Mouse (Mus musculus): Measurements from ENCODE around the gene Polr3b. TPM values are rescaled to one million over a fixed set of nuclear protein-coding genes. Genes with fewer than 3 reads are reported as not detected.
A peak's percentile ranks its signal among the peaks of the same experiment; 100 is the strongest.

The Polr3b gene
- polyA plus RNA-seq, 1 experiment from 2014 or later, result 19.6 TPM

- WGBS, result 63% methylated on average over 4 of the region's 4 CpGs
- no peak overlapping the region for H3K4me3 ChIP-seq
- no peaks in the 10 kb centered on the region for H3K4me1 ChIP-seq
- ATAC-seq (ENCODE audit: low FRiP score, low read depth), result no peak
- peaks cover 40% of the 10 kb centered on the region for H3K36me3 ChIP-seq
- H3K4me2 ChIP-seq (replicated peaks), result no peak overlapping the region
- H3K9me3 ChIP-seq, result no peaks in the 10 kb centered on the region
- no peak overlapping the region for H3K9ac ChIP-seq (replicated peaks)
- no peak overlapping the region for H3K27ac ChIP-seq (replicated peaks)
- H3K27me3 ChIP-seq, result peaks cover 23% of the 10 kb centered on the region
These were observed 56.3 kb downstream of the Polr3b start for GRCm38 (mm10) chr10:84678441-84678840.

- H3K4me3 ChIP-seq, result no peak overlapping the region
- ATAC-seq (ENCODE audit: low FRiP score, low read depth), result peak; percentile 77
- H3K27me3 ChIP-seq, result peaks cover 45% of the 10 kb centered on the region
- H3K4me2 ChIP-seq (replicated peaks), result peak overlapping the region; percentile 34
- H3K9me3 ChIP-seq, result no peaks in the 10 kb centered on the region
- no peak overlapping the region for H3K9ac ChIP-seq (replicated peaks)
- H3K4me1 ChIP-seq, result peaks cover 30% of the 10 kb centered on the region
- WGBS, result 14% methylated on average over 8 of the region's 8 CpGs
- peak overlapping the region; percentile 81 for H3K27ac ChIP-seq (replicated peaks)
- 0 out of 2 replicates have a peak, but pooled peaks cover 4% of the 10 kb centered on the region for H3K36me3 ChIP-seq
These were observed 63.5 kb downstream of the Polr3b start for GRCm38 (mm10) chr10:84685444-84686121.

- Histone ChIP-seq H3K4me1 (peaks cover 30% of the 10 kb centered on the region), H3K27me3 (peaks cover 49% of the 10 kb centered on the region), H3K9ac (replicated peaks) (0 out of 2 replicates have a peak overlapping the region, but pooled peaks have one; percentile 28), H3K4me2 (replicated peaks) (peak overlapping the region; percentile 34), H3K27ac (replicated peaks) (peak overlapping the region; percentile 81), H3K4me3 (no peak overlapping the region), H3K9me3 (no peaks in the 10 kb centered on the region), H3K36me3 (0 out of 2 replicates have a peak, but pooled peaks cover 4% of the 10 kb centered on the region)
- peak; percentile 75 for ATAC-seq (ENCODE audit: low FRiP score, low read depth)
- 7% methylated on average over 9 of the region's 9 CpGs for WGBS
These were observed 64.0 kb downstream of the Polr3b start for GRCm38 (mm10) chr10:84686122-84686497.

GRCm38 (mm10) chr10:84686705-84687104 lies 64.6 kb downstream of the Polr3b start:
- Histone ChIP-seq H3K36me3 (no peaks in the 10 kb centered on the region), H3K4me1 (peaks cover 30% of the 10 kb centered on the region), H3K9ac (replicated peaks) (0 out of 2 replicates have a peak overlapping the region, but pooled peaks have one; percentile 28), H3K4me3 (no peak overlapping the region), H3K27ac (replicated peaks) (peak overlapping the region; percentile 81), H3K9me3 (no peaks in the 10 kb centered on the region), H3K27me3 (peaks cover 50% of the 10 kb centered on the region), H3K4me2 (replicated peaks) (peak overlapping the region; percentile 34)
- WGBS, result 26% methylated on average over 4 of the region's 4 CpGs
- ATAC-seq (ENCODE audit: low FRiP score, low read depth), result 0 out of 2 replicates have a peak, but pooled peaks have one; percentile 17

GRCm38 (mm10) chr10:84687736-84688135 lies 65.6 kb downstream of the Polr3b start:
- no peak overlapping the region for H3K9ac ChIP-seq (replicated peaks)
- peaks cover 30% of the 10 kb centered on the region for H3K4me1 ChIP-seq
- ATAC-seq (ENCODE audit: low FRiP score, low read depth), result no peak
- H3K27ac ChIP-seq (replicated peaks), result no peak overlapping the region
- H3K4me3 ChIP-seq, result no peak overlapping the region
- WGBS, result 84% methylated on average over 4 of the region's 4 CpGs
- peaks cover 46% of the 10 kb centered on the region for H3K27me3 ChIP-seq
- no peaks in the 10 kb centered on the region for H3K9me3 ChIP-seq
- no peaks in the 10 kb centered on the region for H3K36me3 ChIP-seq
- H3K4me2 ChIP-seq (replicated peaks), result no peak overlapping the region

GRCm38 (mm10) chr10:84689846-84690245 lies 67.8 kb downstream of the Polr3b start:
- no peak for ATAC-seq (ENCODE audit: low FRiP score, low read depth)
- H3K9me3 ChIP-seq, result no peaks in the 10 kb centered on the region
- H3K36me3 ChIP-seq, result no peaks in the 10 kb centered on the region
- peaks cover 31% of the 10 kb centered on the region for H3K27me3 ChIP-seq
- WGBS, result 65% methylated on average over 3 of the region's 3 CpGs
- no peak overlapping the region for H3K4me2 ChIP-seq (replicated peaks)
- H3K4me1 ChIP-seq, result peaks cover 33% of the 10 kb centered on the region
- no peak overlapping the region for H3K4me3 ChIP-seq
- H3K27ac ChIP-seq (replicated peaks), result no peak overlapping the region
- no peak overlapping the region for H3K9ac ChIP-seq (replicated peaks)

- WGBS, result 74% methylated on average over 4 of the region's 4 CpGs
- Histone ChIP-seq H3K9me3 (no peaks in the 10 kb centered on the region), H3K27ac (replicated peaks) (no peak overlapping the region), H3K27me3 (peaks cover 27% of the 10 kb centered on the region), H3K36me3 (no peaks in the 10 kb centered on the region), H3K9ac (replicated peaks) (no peak overlapping the region), H3K4me3 (no peak overlapping the region), H3K4me2 (replicated peaks) (no peak overlapping the region), H3K4me1 (peaks cover 24% of the 10 kb centered on the region)
- ATAC-seq (ENCODE audit: low FRiP score, low read depth), result no peak
These were observed 68.7 kb downstream of the Polr3b start for GRCm38 (mm10) chr10:84690818-84691217.

GRCm38 (mm10) chr10:84691692-84692091 lies 69.6 kb downstream of the Polr3b start:
- Histone ChIP-seq H3K9ac (replicated peaks) (no peak overlapping the region), H3K9me3 (no peaks in the 10 kb centered on the region), H3K36me3 (no peaks in the 10 kb centered on the region), H3K27ac (replicated peaks) (no peak overlapping the region), H3K4me2 (replicated peaks) (no peak overlapping the region), H3K27me3 (peaks cover 27% of the 10 kb centered on the region), H3K4me3 (no peak overlapping the region), H3K4me1 (peaks cover 15% of the 10 kb centered on the region)
- ATAC-seq (ENCODE audit: low FRiP score, low read depth), result no peak
- WGBS, result 66% methylated on average over 3 of the region's 3 CpGs

GRCm38 (mm10) chr10:84693841-84694638 lies 71.9 kb downstream of the Polr3b start:
- H3K36me3 ChIP-seq, result peaks cover 16% of the 10 kb centered on the region
- H3K27me3 ChIP-seq, result peaks cover 23% of the 10 kb centered on the region
- no peaks in the 10 kb centered on the region for H3K9me3 ChIP-seq
- H3K9ac ChIP-seq (replicated peaks), result no peak overlapping the region
- peak overlapping the region; percentile 46; the same call in 1 of the 2 replicates for H3K27ac ChIP-seq (replicated peaks)
- H3K4me3 ChIP-seq, result no peak overlapping the region
- 57% methylated on average over 8 of the region's 8 CpGs for WGBS
- ATAC-seq (ENCODE audit: low FRiP score, low read depth), result 0 out of 2 replicates have a peak, but pooled peaks have one; percentile 52
- H3K4me1 ChIP-seq, result peaks cover 11% of the 10 kb centered on the region
- no peak overlapping the region for H3K4me2 ChIP-seq (replicated peaks)

GRCm38 (mm10) chr10:84700236-84700987 lies 78.3 kb downstream of the Polr3b start:
- peaks cover 19% of the 10 kb centered on the region for H3K27me3 ChIP-seq
- ATAC-seq (ENCODE audit: low FRiP score, low read depth), result no peak
- WGBS, result 88% methylated on average over 13 of the region's 13 CpGs

GRCm38 (mm10) chr10:84701110-84701509 lies 79.0 kb downstream of the Polr3b start:
- Histone ChIP-seq H3K4me2 (replicated peaks) (no peak overlapping the region), H3K4me3 (no peak overlapping the region), H3K27ac (replicated peaks) (no peak overlapping the region), H3K9me3 (no peaks in the 10 kb centered on the region), H3K27me3 (peaks cover 26% of the 10 kb centered on the region), H3K9ac (replicated peaks) (no peak overlapping the region), H3K4me1 (peaks cover 6% of the 10 kb centered on the region), H3K36me3 (peaks cover 44% of the 10 kb centered on the region)
- no peak for ATAC-seq (ENCODE audit: low FRiP score, low read depth)
- WGBS, result 91% methylated on average over 8 of the region's 8 CpGs

More at GRCm38 (mm10) chr10:84700236-84700987, 78.3 kb downstream of the Polr3b start:
- Histone ChIP-seq H3K4me3 (no peak overlapping the region), H3K9me3 (no peaks in the 10 kb centered on the region), H3K27ac (replicated peaks) (no peak overlapping the region), H3K9ac (replicated peaks) (no peak overlapping the region), H3K36me3 (peaks cover 44% of the 10 kb centered on the region), H3K4me2 (replicated peaks) (no peak overlapping the region), H3K4me1 (no peaks in the 10 kb centered on the region)
